In the genomic region with DNA sequence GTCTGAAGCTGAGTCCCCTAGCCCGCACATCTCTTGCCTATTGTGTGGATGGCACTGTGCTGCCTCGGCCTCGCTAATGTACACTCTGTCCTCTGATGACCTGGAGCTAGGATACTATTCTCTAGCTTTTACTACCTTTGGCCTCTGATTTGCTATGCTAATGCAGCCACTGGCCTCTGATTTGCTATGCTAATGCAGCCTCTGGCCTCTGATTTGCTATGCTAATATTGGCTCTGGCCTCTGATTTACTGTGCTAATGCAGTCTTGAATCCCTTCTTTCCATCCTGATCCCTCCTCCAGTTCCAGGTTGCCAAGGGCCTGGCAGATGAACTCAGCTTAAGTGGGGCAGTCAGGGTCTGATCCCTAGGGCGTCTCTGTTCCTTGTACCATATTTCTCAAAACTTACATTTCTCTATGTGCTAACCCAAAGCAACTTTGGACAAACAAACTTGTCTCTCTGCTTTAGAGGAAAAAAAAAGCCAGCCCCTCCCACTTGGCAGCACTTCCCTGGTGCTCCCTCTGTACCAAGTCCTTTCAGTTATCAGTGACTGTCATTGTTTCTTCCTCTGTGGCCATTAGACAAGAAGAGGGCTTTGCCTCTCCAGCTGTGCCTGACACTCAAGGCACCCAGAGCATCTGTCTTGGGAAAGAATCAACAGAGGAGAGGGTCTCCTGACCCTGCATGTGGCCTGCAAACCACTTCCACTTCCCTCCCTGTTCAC, we compare ENCODE assay signal across 8 mouse cellular contexts.
A peak's percentile ranks its signal among the peaks of the same experiment; 100 is the strongest.
DNase-seq lines count a peak whose midpoint lies in the region; ATAC-seq and TF ChIP-seq lines count a peak whose summit lies in the region.

No protein-coding gene starts in this region.

- WGBS in liver, postnatal 0 days (ENCODE audit: insufficient replicate concordance) = 63% methylated on average over 4 of the region's 4 CpGs

- 0 out of 2 replicates have a peak overlapping the region, but pooled peaks have one; percentile 18 for H3K27ac ChIP-seq in liver, postnatal 0 days (ENCODE audit: low read depth)

- peak; percentile 18 for DNase-seq in cerebellum, adult 11-12 months
- no peak for DNase-seq in cerebellum, postnatal 25 days
- peak; percentile 32 for DNase-seq in liver, postnatal 0 days
- no peak for DNase-seq in liver
- DNase-seq in heart, postnatal 4 days = peak; percentile 61
- no peak for DNase-seq in urinary bladder, adult 18-20 months (ENCODE audit: low spot score in 2 of 2)
- no peak for DNase-seq in spleen, postnatal 36 days (ENCODE audit: low spot score in 2 of 2)

- no peak overlapping the region for H3K4me3 ChIP-seq in liver, postnatal 0 days (ENCODE audit: low read depth, low read length)

- no peak for TF ChIP-seq EP300 in liver, postnatal 0 days (IDR thresholded peaks at IDR 0.05; ENCODE audit: low read depth)

- H3K9me3 ChIP-seq in liver, postnatal 0 days (ENCODE audit: low read length) = no peaks in the 10 kb centered on the region

- no peak overlapping the region for H3K4me2 ChIP-seq in liver, postnatal 0 days (ENCODE audit: low read depth, low read length)

- TF ChIP-seq CTCF in liver, postnatal 0 days (IDR thresholded peaks at IDR 0.05; ENCODE audit: low read depth) = no peak

- H3K4me1 ChIP-seq in liver, postnatal 0 days (ENCODE audit: insufficient read depth) = peaks cover 14% of the 10 kb centered on the region

- H3K9ac ChIP-seq in liver, postnatal 0 days (replicated peaks) = no peak overlapping the region

- no peak for ATAC-seq in liver, postnatal 0 days
- ATAC-seq in megakaryocyte-erythroid progenitor cell, adult 5-6 weeks (replicated peaks; ENCODE audit: low FRiP score, low TSS enrichment, poor library complexity, severe bottlenecking) = peak; percentile 73

- no peaks in the 10 kb centered on the region for H3K36me3 ChIP-seq in liver, postnatal 0 days (replicated peaks; ENCODE audit: insufficient read depth, low read length)

- no peaks in the 10 kb centered on the region for H3K27me3 ChIP-seq in liver, postnatal 0 days (ENCODE audit: insufficient read depth, low read length)

Comparison
In these comparisons a context has a peak if more than half of its experiments do, and no peak if none do; other contexts are left out.
1. DNase-seq: peak in cerebellum, adult 11-12 months (single experiment), liver, postnatal 0 days (single experiment) and heart, postnatal 4 days (single experiment); none in cerebellum, postnatal 25 days (0 of 2), liver (single experiment), urinary bladder, adult 18-20 months (0 of 2) and spleen, postnatal 36 days (0 of 2).